Mouse (Mus musculus) thymus, adult 2 months (tissue): ENCODE measurements at regions not wholly inside any gene's neighbourhood (a gene's known extent, or its start where the extent isn't known, plus 50 kb on each side); places are given as distances from the start of the nearest gene placed in this dataset.

Experiments used
- DNase-seq: peaks from one replicate; pipeline ENCODE4 v3.0.0; 2021
- H3K27ac ChIP-seq: fragments of 200-500 bp; 2 replicates; pipeline ENCODE4 v1.5.1; 2012; ENCODE audit warnings: low read length, control low read depth; ENCODE audit not compliant: control insufficient read depth, insufficient read depth
- H3K27me3 ChIP-seq: fragments of 200-500 bp; 2 replicates; pipeline ENCODE4 v1.6.1; 2012; ENCODE audit warnings: mild to moderate bottlenecking, low read length, moderate library complexity, mixed read lengths; ENCODE audit not compliant: control insufficient read depth, insufficient read depth
- H3K36me3 ChIP-seq: fragments of 200-500 bp; 2 replicates; pipeline ENCODE4 v1.6.1; 2012; ENCODE audit warnings: mild to moderate bottlenecking, low read length, moderate library complexity; ENCODE audit not compliant: control insufficient read depth, insufficient read depth
- H3K4me1 ChIP-seq: fragments of 200-500 bp; replicated peaks from 2 replicates; pipeline ENCODE4 v1.6.1; 2012; ENCODE audit warnings: low read length; ENCODE audit not compliant: control insufficient read depth, insufficient read depth
- H3K4me3 ChIP-seq: fragments of 200-500 bp; 2 replicates; pipeline ENCODE4 v1.5.1; 2012; ENCODE audit warnings: mild to moderate bottlenecking, low read length, control low read depth, moderate library complexity; ENCODE audit not compliant: control insufficient read depth, insufficient read depth
- CTCF ChIP-seq: fragments of 200-500 bp; IDR thresholded peaks from 2 replicates; pipeline ENCODE4 v1.5.1; 2012; ENCODE audit warnings: mild to moderate bottlenecking, control low read depth, low read length, moderate library complexity, borderline replicate concordance; ENCODE audit not compliant: control insufficient read depth, poor library complexity, insufficient read depth; ENCODE audit errors: extremely low read depth
- POLR2A ChIP-seq: fragments of 200-500 bp; IDR thresholded peaks from 2 replicates; pipeline ENCODE4 v1.6.1; 2012; ENCODE audit warnings: mild to moderate bottlenecking, low read length, control low read depth, moderate library complexity; ENCODE audit not compliant: control insufficient read depth, poor library complexity, insufficient read depth; ENCODE audit errors: extremely low read depth
- WGBS: fragments of 180-500 bp; shearing (Covaris S2); methylation state at CpG from one replicate; pipeline ENCODE4 v1.1.7; 2018; 5-methylcytosine and 5-hydroxymethylcytosine counted together

GRCm38 (mm10) chr1:125307223-125307622 lies 128.3 kb downstream of the Actr3 start:
- Histone ChIP-seq H3K36me3 (no peaks in the 10 kb centered on the region), H3K27me3 (no peaks in the 10 kb centered on the region), H3K4me1 (no peaks in the 10 kb centered on the region), H3K27ac (no peak overlapping the region), H3K4me3 (no peak overlapping the region)
- 88% methylated on average over 3 of the region's 3 CpGs for WGBS
- TF ChIP-seq CTCF: no peak
- TF ChIP-seq POLR2A: no peak
- DNase-seq: no peak

DNA sequence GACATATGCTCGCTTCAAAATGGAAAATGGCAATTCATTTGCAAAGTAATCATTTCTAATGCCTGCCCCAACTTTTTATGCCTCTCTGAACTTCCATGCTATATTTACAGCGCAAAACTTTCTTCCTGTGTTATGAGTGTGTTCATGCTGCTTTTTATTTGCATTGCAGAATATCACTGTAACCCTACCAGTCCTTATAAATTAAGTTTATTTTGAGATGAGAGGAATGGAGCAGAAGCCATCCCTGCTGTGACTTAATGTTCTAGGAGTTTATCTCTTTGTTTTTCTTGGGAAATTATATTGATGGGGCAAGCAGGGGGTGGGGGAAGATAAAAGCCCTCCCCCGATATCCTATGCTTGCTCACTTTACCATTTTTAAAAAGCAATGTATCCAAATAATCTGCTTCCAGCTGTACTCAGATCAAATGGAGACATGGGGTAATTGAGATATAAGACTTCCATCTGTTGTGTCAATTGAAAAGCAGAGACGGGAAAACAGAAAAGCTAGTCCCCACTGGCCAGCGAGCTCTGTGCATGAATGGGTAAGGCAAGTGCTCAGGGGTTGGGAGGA lies 136.9 kb downstream of the Actr3 start:
- Histone ChIP-seq H3K4me1 (no peaks in the 10 kb centered on the region), H3K27ac (no peak overlapping the region), H3K4me3 (no peak overlapping the region), H3K27me3 (no peaks in the 10 kb centered on the region), H3K36me3 (no peaks in the 10 kb centered on the region)
- no peak for DNase-seq
- TF ChIP-seq CTCF (no peak), POLR2A (no peak)
- 94% methylated on average over 5 of the region's 5 CpGs for WGBS

GRCm38 (mm10) chr1:125295646-125296045 lies 139.9 kb downstream of the Actr3 start:
- Histone ChIP-seq H3K4me1 (no peaks in the 10 kb centered on the region), H3K27ac (no peak overlapping the region), H3K36me3 (no peaks in the 10 kb centered on the region), H3K4me3 (no peak overlapping the region), H3K27me3 (no peaks in the 10 kb centered on the region)
- DNase-seq: no peak
- TF ChIP-seq POLR2A (no peak), CTCF (no peak)
- WGBS: 92% methylated on average over 3 of the region's 3 CpGs

DNA sequence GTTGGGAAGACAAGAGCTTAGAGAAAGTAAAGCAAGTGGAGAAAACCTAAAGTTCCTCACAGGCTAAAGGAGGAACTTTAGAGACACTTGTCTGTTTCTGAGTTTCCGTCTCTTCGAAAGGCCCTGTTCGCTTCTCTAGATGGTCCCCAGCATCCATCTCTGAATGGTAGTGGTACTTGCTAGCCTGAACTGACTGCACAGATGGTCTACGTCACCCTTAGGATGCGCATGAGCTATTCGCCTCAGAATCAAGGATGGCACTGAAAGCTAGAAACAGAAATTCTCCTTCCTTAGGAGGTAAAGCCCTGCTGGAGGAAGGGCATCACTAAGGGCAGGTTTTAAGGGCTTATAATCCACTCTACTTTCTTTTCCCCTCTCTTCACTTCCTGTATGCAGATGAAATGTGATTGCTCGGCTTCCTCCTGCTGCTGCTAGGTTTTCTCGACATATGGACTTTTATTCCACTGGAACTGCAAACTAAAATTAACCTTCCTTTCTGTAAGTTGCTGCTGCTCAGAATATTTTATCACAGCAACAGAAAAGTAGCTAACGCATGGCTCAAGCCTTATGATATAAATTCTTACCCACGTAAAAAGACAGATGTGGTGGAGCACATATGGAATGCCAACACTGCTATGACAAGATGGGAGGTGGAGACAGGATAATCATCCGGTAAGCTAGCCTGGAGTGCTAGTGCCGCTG lies 145.1 kb downstream of the Actr3 start:
- Histone ChIP-seq H3K4me3 (no peak overlapping the region), H3K4me1 (no peaks in the 10 kb centered on the region), H3K27me3 (no peaks in the 10 kb centered on the region), H3K36me3 (no peaks in the 10 kb centered on the region), H3K27ac (no peak overlapping the region)
- 90% methylated on average over 12 of the region's 12 CpGs for WGBS
- TF ChIP-seq CTCF (no peak), POLR2A (no peak)
- no peak for DNase-seq

GRCm38 (mm10) chr1:125286347-125286746 lies 149.2 kb downstream of the Actr3 start:
- WGBS: 56% methylated on average over 2 of the region's 2 CpGs
- Histone ChIP-seq H3K27ac (no peak overlapping the region), H3K36me3 (no peaks in the 10 kb centered on the region), H3K4me1 (no peaks in the 10 kb centered on the region), H3K4me3 (no peak overlapping the region), H3K27me3 (no peaks in the 10 kb centered on the region)
- no peak for TF ChIP-seq POLR2A
- no peak for TF ChIP-seq CTCF
- DNase-seq: no peak

GRCm38 (mm10) chr1:125284693-125285092 lies 150.8 kb downstream of the Actr3 start:
- TF ChIP-seq CTCF (no peak), POLR2A (no peak)
- 85% methylated on average over 2 of the region's 2 CpGs for WGBS

More at GRCm38 (mm10) chr1:125284693-125285092, 150.8 kb downstream of the Actr3 start:
- H3K4me3 ChIP-seq: no peak overlapping the region
- H3K4me1 ChIP-seq: no peaks in the 10 kb centered on the region
- DNase-seq: no peak
- H3K27ac ChIP-seq: no peak overlapping the region
- no peaks in the 10 kb centered on the region for H3K36me3 ChIP-seq
- no peaks in the 10 kb centered on the region for H3K27me3 ChIP-seq
